Mouse (Mus musculus) heart, adult 2 months (tissue): ENCODE measurements at regions not wholly inside any gene's neighbourhood (a gene's known extent, or its start where the extent isn't known, plus 50 kb on each side); places are given as distances from the start of the nearest gene placed in this dataset.

Experiments
- CTCF ChIP-seq: fragments of 200-600 bp; IDR thresholded peaks from 2 replicates; pipeline ENCODE4 v1.8.1; 2022; ENCODE audit warnings: antibody characterized with exemption, mild to moderate bottlenecking, moderate library complexity
- EP300 ChIP-seq: fragments of 200-500 bp; IDR thresholded peaks from 2 replicates; pipeline ENCODE4 v1.6.1; 2011; ENCODE audit warnings: low read depth, low read length, control low read depth; ENCODE audit not compliant: insufficient read depth
- POLR2A ChIP-seq: fragments of 200-500 bp; IDR thresholded peaks from 2 replicates; pipeline ENCODE4 v1.6.1; 2011; ENCODE audit warnings: mild to moderate bottlenecking, low read depth, low read length, control low read depth; ENCODE audit not compliant: insufficient read depth

- no peak for TF ChIP-seq CTCF
- TF ChIP-seq POLR2A = no peak
- no peak for TF ChIP-seq EP300
Measured at GRCm38 (mm10) chr4:29331747-29332146, 518.8 kb downstream of the Epha7 start.
